ENCODE assay signal across 23 mouse cellular contexts in genomic region chr9:61728115-61728514, GRCm38 (mm10).
A peak's percentile ranks its signal among the peaks of the same experiment; 100 is the strongest.
DNase-seq lines count a peak whose midpoint lies in the region; ATAC-seq lines count a peak whose summit lies in the region.
"Had no signal": no experiment of that assay in that cellular context is flagged by ENCODE, and none has a peak within 500 bp of the region (broad histone marks: within the 10 kb centered on the region; RNA-seq: fewer than 3 reads in every experiment).

No protein-coding gene starts in this region.

- peaks cover 13% of the 10 kb centered on the region for H3K4me1 ChIP-seq in limb, embryonic 13.5 days
- H3K4me1 ChIP-seq in limb, embryonic 10.5 days: peaks cover 6% of the 10 kb centered on the region
- no peaks in the 10 kb centered on the region for H3K4me1 ChIP-seq in liver, embryonic 16.5 days (ENCODE audit: control insufficient read depth, low read depth, low read length)
- H3K4me1 ChIP-seq in liver, embryonic 11.5 days (replicated peaks; ENCODE audit: control insufficient read depth, insufficient read depth, low read length): no peaks in the 10 kb centered on the region
- H3K4me1 ChIP-seq in midbrain, embryonic 11.5 days (ENCODE audit: control insufficient read depth, insufficient read depth, low read length): no peaks in the 10 kb centered on the region
- H3K4me1 ChIP-seq: embryonic facial prominence, embryonic 12.5 days; forebrain, embryonic 15.5 days had no signal

- no peak for DNase-seq in limb, embryonic 10.5 days (ENCODE audit: low spot score)
- no peak for DNase-seq in liver, embryonic 11.5 days (ENCODE audit: low spot score)
- DNase-seq in midbrain, embryonic 11.5 days (ENCODE audit: low spot score, missing footprints): no peak
- DNase-seq: adrenal gland, adult 8-10 months; adrenal gland, postnatal 14 days; adrenal gland, postnatal 36 days; B cell, adult 2 months; cerebellum, adult 11-12 months; cerebellum, adult 2 months; cerebellum, adult 9-10 months; cerebellum, postnatal 10 days; cerebellum, postnatal 25 days had no signal

- no peaks in the 10 kb centered on the region for H3K36me3 ChIP-seq in limb, embryonic 13.5 days
- H3K36me3 ChIP-seq in limb, embryonic 10.5 days: no peaks in the 10 kb centered on the region
- H3K36me3 ChIP-seq in liver, embryonic 16.5 days (ENCODE audit: control insufficient read depth, insufficient read depth): no peaks in the 10 kb centered on the region
- H3K36me3 ChIP-seq in liver, embryonic 11.5 days (ENCODE audit: control insufficient read depth, insufficient read depth, low read length): no peaks in the 10 kb centered on the region
- no peaks in the 10 kb centered on the region for H3K36me3 ChIP-seq in midbrain, embryonic 11.5 days (ENCODE audit: control insufficient read depth, insufficient read depth, low read length)
- H3K36me3 ChIP-seq: embryonic facial prominence, embryonic 10.5 days; embryonic facial prominence, embryonic 12.5 days; forebrain, embryonic 15.5 days; G1E had no signal

- no peak for ATAC-seq in limb, embryonic 13.5 days (ENCODE audit: low FRiP score, low read depth)
- ATAC-seq in liver, embryonic 16.5 days (ENCODE audit: low read depth): peak; percentile 66
- ATAC-seq in liver, embryonic 11.5 days (replicated peaks; ENCODE audit: low FRiP score): no peak
- no peak for ATAC-seq in midbrain, embryonic 11.5 days (ENCODE audit: low FRiP score)
- ATAC-seq: activated CD4-positive, CD25-positive, alpha-beta regulatory T cell, adult 4 months; CD4-positive, CD25-positive, alpha-beta regulatory T cell, adult 4 months; forebrain, embryonic 13.5 days; forebrain, embryonic 15.5 days; Patski had no signal

- H3K4me3 ChIP-seq in limb, embryonic 13.5 days: no peak overlapping the region
- no peak overlapping the region for H3K4me3 ChIP-seq in limb, embryonic 10.5 days
- H3K4me3 ChIP-seq in liver, embryonic 16.5 days (ENCODE audit: low read depth, low read length): no peak overlapping the region
- no peak overlapping the region for H3K4me3 ChIP-seq in liver, embryonic 11.5 days (ENCODE audit: low read depth, low read length)
- H3K4me3 ChIP-seq in midbrain, embryonic 11.5 days (ENCODE audit: low read depth, low read length): no peak overlapping the region
- H3K4me3 ChIP-seq: embryonic facial prominence, embryonic 10.5 days; embryonic facial prominence, embryonic 12.5 days; forebrain, embryonic 13.5 days; forebrain, embryonic 15.5 days had no signal

- H3K4me2 ChIP-seq in limb, embryonic 13.5 days (replicated peaks): no peak overlapping the region
- no peak overlapping the region for H3K4me2 ChIP-seq in liver, embryonic 16.5 days (ENCODE audit: low read depth, low read length)
- H3K4me2 ChIP-seq in liver, embryonic 11.5 days: no peak overlapping the region
- H3K4me2 ChIP-seq in midbrain, embryonic 11.5 days: no peak overlapping the region
- H3K4me2 ChIP-seq: embryonic facial prominence, embryonic 12.5 days; forebrain, embryonic 13.5 days; forebrain, embryonic 15.5 days had no signal

- WGBS in limb, embryonic 13.5 days: 73% methylated on average over 4 of the region's 4 CpGs
- WGBS in limb, embryonic 10.5 days: 89% methylated on average over 4 of the region's 4 CpGs
- 45% methylated on average over 4 of the region's 4 CpGs for WGBS in liver, embryonic 16.5 days (ENCODE audit: insufficient replicate concordance)
- WGBS in liver, embryonic 11.5 days: 58% methylated on average over 4 of the region's 4 CpGs
- 72% methylated on average over 4 of the region's 4 CpGs for WGBS in midbrain, embryonic 11.5 days

- H3K27ac ChIP-seq in limb, embryonic 13.5 days: peak overlapping the region; percentile 53; the same call in 1 of the 2 replicates
- no peak overlapping the region for H3K27ac ChIP-seq in limb, embryonic 10.5 days
- no peak overlapping the region for H3K27ac ChIP-seq in liver, embryonic 16.5 days (ENCODE audit: low read length)
- H3K27ac ChIP-seq in liver, embryonic 11.5 days (ENCODE audit: low read depth, low read length): no peak overlapping the region
- no peak overlapping the region for H3K27ac ChIP-seq in midbrain, embryonic 11.5 days (ENCODE audit: low read depth, low read length)
- H3K27ac ChIP-seq: embryonic facial prominence, embryonic 10.5 days; embryonic facial prominence, embryonic 12.5 days; forebrain, embryonic 13.5 days; forebrain, embryonic 15.5 days had no signal

- H3K9me3 ChIP-seq in limb, embryonic 13.5 days: no peaks in the 10 kb centered on the region
- H3K9me3 ChIP-seq in limb, embryonic 10.5 days (replicated peaks): no peaks in the 10 kb centered on the region
- H3K9me3 ChIP-seq in liver, embryonic 16.5 days (replicated peaks; ENCODE audit: control insufficient read depth, low read length): no peaks in the 10 kb centered on the region
- H3K9me3 ChIP-seq in liver, embryonic 11.5 days (ENCODE audit: control insufficient read depth, low read length): no peaks in the 10 kb centered on the region
- no peaks in the 10 kb centered on the region for H3K9me3 ChIP-seq in midbrain, embryonic 11.5 days (ENCODE audit: control insufficient read depth, low read length)
- H3K9me3 ChIP-seq: embryonic facial prominence, embryonic 10.5 days; embryonic facial prominence, embryonic 12.5 days; forebrain, embryonic 13.5 days; forebrain, embryonic 15.5 days; G1E had no signal

- H3K27me3 ChIP-seq in limb, embryonic 13.5 days: peaks cover 1% of the 10 kb centered on the region; the same call in 1 of the 2 replicates
- H3K27me3 ChIP-seq in limb, embryonic 10.5 days (ENCODE audit: low read depth, poor library complexity, severe bottlenecking): 0 out of 2 replicates have a peak, but pooled peaks cover 12% of the 10 kb centered on the region
- no peaks in the 10 kb centered on the region for H3K27me3 ChIP-seq in liver, embryonic 16.5 days (ENCODE audit: control insufficient read depth, insufficient read depth, low read depth, low read length)
- H3K27me3 ChIP-seq in liver, embryonic 11.5 days (replicated peaks; ENCODE audit: control insufficient read depth, insufficient read depth, low read length): peaks cover 2% of the 10 kb centered on the region; the same call in 1 of the 2 replicates
- H3K27me3 ChIP-seq in midbrain, embryonic 11.5 days (ENCODE audit: control insufficient read depth, insufficient read depth, low read length): no peaks in the 10 kb centered on the region
- H3K27me3 ChIP-seq: CH12.LX; embryonic facial prominence, embryonic 12.5 days; forebrain, embryonic 15.5 days; Patski had no signal

- H3K9ac ChIP-seq in limb, embryonic 13.5 days: no peak overlapping the region
- H3K9ac ChIP-seq in liver, embryonic 16.5 days (ENCODE audit: low read depth, low read length): no peak overlapping the region
- no peak overlapping the region for H3K9ac ChIP-seq in liver, embryonic 11.5 days (ENCODE audit: low read depth, low read length)
- no peak overlapping the region for H3K9ac ChIP-seq in midbrain, embryonic 11.5 days (ENCODE audit: low read length)
- H3K9ac ChIP-seq: embryonic facial prominence, embryonic 12.5 days; forebrain, embryonic 13.5 days; forebrain, embryonic 15.5 days had no signal
